Mouse (Mus musculus) intestine, postnatal 0 days (tissue): Measurements from ENCODE around the gene Insig1. TPM values are rescaled to one million over a fixed set of nuclear protein-coding genes. Genes with fewer than 3 reads are reported as not detected.

Experiments
- ATAC-seq: fragments of 200-750 bp; cut with Nextera tagmentation; 2 replicates; pipeline ENCODE4 v1.8.0; 2017; ENCODE audit warnings: mild to moderate bottlenecking, moderate TSS enrichment, moderate library complexity
- H3K27ac ChIP-seq: fragments of 300-500 bp; sonication (generic); 2 replicates; pipeline ENCODE4 v1.5.1; 2014; ENCODE audit warnings: mild to moderate bottlenecking, low read depth, low read length, moderate library complexity
- H3K27me3 ChIP-seq: fragments of 300-500 bp; sonication (generic); replicated peaks from 2 replicates; pipeline ENCODE4 v1.6.1; 2014; ENCODE audit warnings: low read length, mixed read lengths; ENCODE audit not compliant: control insufficient read depth, insufficient read depth
- H3K36me3 ChIP-seq: fragments of 300-500 bp; sonication (generic); 2 replicates; pipeline ENCODE4 v1.6.1; 2014; ENCODE audit warnings: mild to moderate bottlenecking, moderate library complexity; ENCODE audit not compliant: control insufficient read depth, insufficient read depth
- H3K4me1 ChIP-seq: fragments of 300-500 bp; sonication (generic); replicated peaks from 2 replicates; pipeline ENCODE4 v1.6.1; 2014; ENCODE audit warnings: antibody characterized with exemption, low read length, mixed read lengths; ENCODE audit not compliant: control insufficient read depth, insufficient read depth
- H3K4me2 ChIP-seq: fragments of 300-500 bp; sonication (generic); replicated peaks from 2 replicates; pipeline ENCODE4 v1.6.1; 2014; ENCODE audit warnings: low read depth, mild to moderate bottlenecking, moderate library complexity
- H3K4me3 ChIP-seq: fragments of 300-500 bp; sonication (generic); 2 replicates; pipeline ENCODE4 v1.5.1; 2014; ENCODE audit warnings: low read depth, low read length
- H3K9ac ChIP-seq: fragments of 300-500 bp; sonication (generic); 2 replicates; pipeline ENCODE4 v1.6.1; 2014; ENCODE audit warnings: mild to moderate bottlenecking, low read depth, low read length
- H3K9me3 ChIP-seq: fragments of 300-500 bp; sonication (generic); 2 replicates; pipeline ENCODE4 v1.6.1; 2016; ENCODE audit warnings: mixed run types; ENCODE audit not compliant: control insufficient read depth
- CTCF ChIP-seq: sonication (generic); IDR thresholded peaks from 2 replicates; pipeline ENCODE4 v1.5.1; 2016; ENCODE audit warnings: low read depth, mild to moderate bottlenecking, control low read depth, antibody characterized with exemption, moderate library complexity
- WGBS: fragments of 180-500 bp; shearing (Covaris S2); extraction: QIAGEN DNeasy Blood & Tissue Kit; methylation state at CpG from one replicate; pipeline ENCODE4 v1.1.7; 2014; 5-methylcytosine and 5-hydroxymethylcytosine counted together
- polyA plus RNA-seq: library from polyadenylated mRNA; unstranded; fragments of >200 nt; fragmentation: Nextera tagmentation; extraction: Ambion mirVana; gene quantifications from 2 replicates; pipeline ENCODE4 v1.2.1, GENCODE M21; 2015

Insig1 gene
- polyA plus RNA-seq, 1 experiment from 2014 or later: 102 TPM

DNA sequence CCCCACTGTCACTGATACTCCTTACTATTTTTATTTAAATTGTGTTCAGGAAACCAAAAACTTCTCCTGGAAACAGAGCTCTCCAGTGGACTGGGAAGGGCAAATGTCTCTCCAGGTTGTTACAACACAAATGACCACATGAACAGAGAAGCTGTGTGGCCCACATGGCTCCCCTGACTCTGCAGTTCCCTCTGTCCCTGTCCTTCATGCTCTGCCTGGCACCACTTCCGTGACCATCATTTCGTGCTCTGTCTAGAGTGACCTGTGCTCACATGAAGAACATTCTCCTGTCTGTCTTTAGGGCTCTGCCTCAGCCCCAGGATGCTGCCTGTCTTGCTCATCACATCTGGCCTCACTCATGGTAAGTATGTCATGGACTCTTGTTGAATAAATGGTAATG lies 24.5 kb downstream of the Insig1 start:
- 72% methylated on average over 2 of the region's 2 CpGs for WGBS
- H3K4me1 ChIP-seq: no peaks in the 10 kb centered on the region
- H3K27me3 ChIP-seq: no peaks in the 10 kb centered on the region; the same call in 1 of the 2 replicates
- H3K9ac ChIP-seq: no peak overlapping the region
- TF ChIP-seq CTCF: no peak
- no peaks in the 10 kb centered on the region for H3K36me3 ChIP-seq
- no peak overlapping the region for H3K4me2 ChIP-seq
- H3K9me3 ChIP-seq: no peaks in the 10 kb centered on the region
- H3K27ac ChIP-seq: no peak overlapping the region
- ATAC-seq: no peak
- no peak overlapping the region for H3K4me3 ChIP-seq

- no peaks in the 10 kb centered on the region for H3K9me3 ChIP-seq
- no peak for TF ChIP-seq CTCF
- WGBS: 76% methylated on average over 4 of the region's 4 CpGs
- no peak for ATAC-seq
- H3K4me3 ChIP-seq: no peak overlapping the region
- no peaks in the 10 kb centered on the region for H3K4me1 ChIP-seq
- no peak overlapping the region for H3K27ac ChIP-seq
- no peak overlapping the region for H3K4me2 ChIP-seq
- no peak overlapping the region for H3K9ac ChIP-seq
- H3K36me3 ChIP-seq: no peaks in the 10 kb centered on the region
- no peaks in the 10 kb centered on the region for H3K27me3 ChIP-seq
These were observed 35.8 kb downstream of the Insig1 start for GRCm38 (mm10) chr5:28106966-28107365.

- no peak for ATAC-seq
- no peak for TF ChIP-seq CTCF
- Histone ChIP-seq H3K9me3 (no peaks in the 10 kb centered on the region), H3K4me1 (no peaks in the 10 kb centered on the region), H3K4me3 (no peak overlapping the region), H3K27me3 (no peaks in the 10 kb centered on the region), H3K9ac (no peak overlapping the region), H3K4me2 (no peak overlapping the region), H3K27ac (no peak overlapping the region), H3K36me3 (no peaks in the 10 kb centered on the region)
- 83% methylated on average over 6 of the region's 6 CpGs for whole genome bisulfite sequencing
These were observed 36.8 kb downstream of the Insig1 start for GRCm38 (mm10) chr5:28107974-28108373.

DNA sequence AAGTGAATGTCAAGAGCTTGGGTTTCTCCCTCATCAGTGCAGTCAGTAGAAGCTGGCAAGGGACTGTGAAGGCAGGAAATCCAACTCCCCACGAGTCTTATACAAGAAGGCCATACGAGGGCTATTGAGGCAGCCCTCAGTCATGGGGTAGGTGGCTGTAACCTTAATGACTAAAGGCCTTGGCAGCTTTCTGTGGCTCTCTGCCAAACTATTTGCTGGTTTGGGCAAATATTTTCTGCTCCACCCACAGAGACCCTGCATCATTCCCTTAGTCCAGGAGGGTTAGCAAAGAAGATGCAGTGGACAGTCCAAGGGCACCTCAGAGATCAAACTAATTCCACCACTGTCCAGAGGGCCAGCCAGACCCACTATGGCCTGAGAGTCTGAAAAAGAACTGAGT lies 39.7 kb downstream of the Insig1 start:
- H3K9me3 ChIP-seq: no peaks in the 10 kb centered on the region
- ATAC-seq: no peak
- no peak overlapping the region for H3K4me3 ChIP-seq
- no peak overlapping the region for H3K4me2 ChIP-seq
- H3K9ac ChIP-seq: no peak overlapping the region
- TF ChIP-seq CTCF: no peak
- no peaks in the 10 kb centered on the region for H3K4me1 ChIP-seq
- 56% methylated on average over 2 of the region's 2 CpGs for WGBS
- H3K27me3 ChIP-seq: no peaks in the 10 kb centered on the region
- no peaks in the 10 kb centered on the region for H3K36me3 ChIP-seq
- no peak overlapping the region for H3K27ac ChIP-seq

DNA sequence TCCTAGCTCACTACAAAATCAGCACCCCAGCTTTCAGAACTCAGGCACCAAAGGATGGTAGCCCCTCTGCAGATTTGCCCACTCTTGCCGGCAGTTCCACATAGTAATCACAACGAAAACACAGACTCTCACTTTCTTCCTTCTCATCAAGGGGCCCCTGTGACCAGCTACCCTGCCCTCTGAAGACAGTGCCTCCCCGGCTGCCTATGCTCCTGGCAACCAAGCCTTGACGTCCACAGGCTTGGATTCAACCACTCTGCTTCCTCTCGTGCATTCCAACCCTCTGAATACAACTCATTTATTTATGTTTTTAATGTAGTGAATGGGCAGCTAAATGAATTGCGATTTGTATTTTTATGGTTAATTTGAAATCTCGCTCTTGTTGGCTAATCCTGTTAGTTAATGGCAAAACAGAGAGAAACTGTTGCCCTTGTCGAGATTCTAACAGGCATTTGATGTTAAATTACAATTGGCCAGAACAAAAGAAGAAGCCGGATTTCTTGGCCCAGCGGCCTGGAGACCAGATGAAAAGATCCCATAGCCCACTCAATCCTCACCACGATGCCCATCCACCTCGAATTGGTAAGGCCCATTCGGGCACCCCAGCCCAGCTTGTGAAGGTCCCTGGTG lies 46.2 kb downstream of the Insig1 start:
- ATAC-seq: no peak
- H3K4me1 ChIP-seq: no peaks in the 10 kb centered on the region
- no peaks in the 10 kb centered on the region for H3K9me3 ChIP-seq
- H3K9ac ChIP-seq: no peak overlapping the region
- WGBS: 5% methylated on average over 13 of the region's 13 CpGs
- H3K27me3 ChIP-seq: peaks cover 58% of the 10 kb centered on the region
- no peak overlapping the region for H3K4me3 ChIP-seq
- H3K4me2 ChIP-seq: no peak overlapping the region
- no peaks in the 10 kb centered on the region for H3K36me3 ChIP-seq
- TF ChIP-seq CTCF: no peak
- H3K27ac ChIP-seq: no peak overlapping the region

DNA sequence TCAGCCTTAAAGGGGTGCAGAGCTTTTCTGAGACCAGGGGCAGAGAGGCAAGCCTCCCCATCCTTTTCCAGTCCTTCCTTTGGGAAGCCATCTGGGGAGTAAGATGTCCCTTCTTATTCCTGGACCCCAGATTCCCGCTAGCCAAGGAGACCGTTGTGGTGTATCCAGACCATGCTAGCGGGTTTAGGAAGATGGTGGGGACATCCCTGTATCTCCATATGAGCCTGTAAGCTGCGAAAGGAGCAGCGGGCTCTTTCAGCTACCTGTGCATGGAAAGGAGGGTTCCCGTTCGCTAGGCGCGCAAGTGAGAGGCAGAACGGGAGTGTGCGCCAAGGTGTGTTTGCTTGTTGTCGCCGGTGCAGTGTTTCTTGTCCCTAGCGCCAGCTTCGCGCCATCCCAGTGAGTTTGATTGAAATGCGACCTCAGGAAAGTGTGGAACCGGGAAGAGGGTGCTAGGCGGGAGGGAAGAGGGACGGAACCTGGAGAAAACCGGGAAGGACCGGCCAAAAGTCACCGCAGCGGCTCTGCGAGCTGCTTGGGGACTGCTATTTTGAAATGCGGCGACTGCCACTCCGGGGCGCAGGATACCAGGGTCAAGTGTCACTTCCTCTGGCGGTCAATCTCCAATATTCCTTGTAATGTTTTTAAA lies 46.8 kb downstream of the Insig1 start:
- no peak for TF ChIP-seq CTCF
- no peaks in the 10 kb centered on the region for H3K9me3 ChIP-seq
- no peak for ATAC-seq
- H3K9ac ChIP-seq: no peak overlapping the region
- H3K36me3 ChIP-seq: no peaks in the 10 kb centered on the region
- no peak overlapping the region for H3K27ac ChIP-seq
- WGBS: under 1% methylated on average over 30 of the region's 30 CpGs
- no peaks in the 10 kb centered on the region for H3K4me1 ChIP-seq
- peak overlapping the region; percentile 14 for H3K4me3 ChIP-seq
- H3K27me3 ChIP-seq: peaks cover 60% of the 10 kb centered on the region
- H3K4me2 ChIP-seq: peak overlapping the region; percentile 17; the same call in 1 of the 2 replicates
